Mouse (Mus musculus) mesoderm, embryonic 11.5 days (tissue): ENCODE measurements around the gene Cytip.

ENCODE experiments used
- DNase-seq: peaks from one replicate; pipeline ENCODE4 v3.0.0-alpha.2; 2012; ENCODE audit warnings: low read depth, low spot score

The Cytip gene

GRCm38 (mm10) chr2:58195346-58195745 lies at the start of gene Cytip:
TSS of gene Cytip (minus strand) at chr2:58195532.
- DNase-seq = no peak

- DNase-seq = no peak
Observed at GRCm38 (mm10) chr2:58240639-58241038, 45.3 kb upstream of the Cytip start.

GRCm38 (mm10) chr2:58237487-58237886 lies 42.2 kb upstream of the Cytip start:
- DNase-seq = no peak

- DNase-seq = peak; percentile 45
Observed at GRCm38 (mm10) chr2:58199442-58199841, 4.1 kb upstream of the Cytip start.

GRCm38 (mm10) chr2:58196880-58197279 lies 1.5 kb upstream of the Cytip start:
- DNase-seq = no peak

GRCm38 (mm10) chr2:58194422-58195115 lies 763 bp downstream of the Cytip start:
- DNase-seq = no peak

GRCm38 (mm10) chr2:58192160-58192559 lies 3.2 kb downstream of the Cytip start:
- no peak for DNase-seq

- no peak for DNase-seq
Observed at GRCm38 (mm10) chr2:58189501-58189900, 5.8 kb downstream of the Cytip start.

- DNase-seq = no peak
Observed at GRCm38 (mm10) chr2:58188903-58189302, 6.4 kb downstream of the Cytip start.

GRCm38 (mm10) chr2:58187310-58188051 lies 7.9 kb downstream of the Cytip start:
- DNase-seq = no peak

GRCm38 (mm10) chr2:58184197-58184596 lies 11.1 kb downstream of the Cytip start:
- no peak for DNase-seq

- DNase-seq = no peak
Observed at GRCm38 (mm10) chr2:58183658-58184057, 11.7 kb downstream of the Cytip start.

- DNase-seq = no peak
Observed at GRCm38 (mm10) chr2:58180776-58181175, 14.6 kb downstream of the Cytip start.

GRCm38 (mm10) chr2:58179056-58179455 lies 16.3 kb downstream of the Cytip start:
- no peak for DNase-seq

GRCm38 (mm10) chr2:58175392-58176291 lies 19.7 kb downstream of the Cytip start:
- DNase-seq = no peak

- no peak for DNase-seq
Observed at GRCm38 (mm10) chr2:58174476-58175286, 20.7 kb downstream of the Cytip start.

GRCm38 (mm10) chr2:58172963-58173362 lies 22.4 kb downstream of the Cytip start:
- no peak for DNase-seq

- no peak for DNase-seq
Observed at GRCm38 (mm10) chr2:58169173-58169572, 26.2 kb downstream of the Cytip start.

- DNase-seq = no peak
Observed at GRCm38 (mm10) chr2:58167654-58168053, 27.7 kb downstream of the Cytip start.

GRCm38 (mm10) chr2:58166764-58167163 lies 28.6 kb downstream of the Cytip start:
- DNase-seq = no peak
